14 mouse cellular contexts compared by ENCODE assay signal in the genomic region with DNA sequence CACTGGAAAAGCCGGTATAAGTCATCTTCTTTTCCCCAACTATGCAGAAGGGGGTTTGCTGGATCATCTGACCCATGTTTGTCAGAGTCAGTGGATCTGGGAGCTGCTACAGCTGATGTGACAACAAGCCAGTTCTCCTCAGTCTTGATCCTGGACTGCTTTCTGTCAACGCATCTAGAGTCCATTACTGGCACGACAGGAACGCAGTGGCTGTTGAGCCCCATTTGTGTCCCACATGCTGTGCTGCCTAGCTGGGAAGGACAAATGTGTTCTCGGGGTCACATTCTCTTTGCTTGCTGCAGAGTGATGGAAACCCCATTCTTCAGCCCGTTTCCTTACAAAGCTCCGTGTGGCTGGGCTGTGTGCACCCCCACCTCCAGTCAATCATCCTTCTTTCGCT. TPM values are rescaled to one million over a fixed set of nuclear protein-coding genes. Genes with fewer than 3 reads are reported as not detected.
DNase-seq lines count a peak whose midpoint lies in the region; ATAC-seq lines count a peak whose summit lies in the region.
"Had no signal": no experiment of that assay in that cellular context is flagged by ENCODE, and none has a peak within 500 bp of the region (broad histone marks: within the 10 kb centered on the region; RNA-seq: fewer than 3 reads in every experiment).

No protein-coding gene starts in this region.

- peaks cover 6% of the 10 kb centered on the region; the same call in 1 of the 2 replicates for H3K9me3 ChIP-seq in hindbrain, embryonic 10.5 days
- H3K9me3 ChIP-seq in hindbrain, embryonic 12.5 days (replicated peaks) = no peaks in the 10 kb centered on the region; the same call in 1 of the 2 replicates
- 0 out of 2 replicates have a peak, but pooled peaks cover 6% of the 10 kb centered on the region for H3K9me3 ChIP-seq in embryonic facial prominence, embryonic 15.5 days (replicated peaks)
- H3K9me3 ChIP-seq in intestine, embryonic 15.5 days = no peaks in the 10 kb centered on the region
- H3K9me3 ChIP-seq: neural tube, embryonic 13.5 days had no signal

- H3K9ac ChIP-seq in hindbrain, embryonic 12.5 days = no peak overlapping the region
- H3K9ac ChIP-seq in embryonic facial prominence, embryonic 15.5 days = no peak overlapping the region
- no peak overlapping the region for H3K9ac ChIP-seq in intestine, embryonic 15.5 days
- H3K9ac ChIP-seq: neural tube, embryonic 13.5 days had no signal

- no peak for DNase-seq in hindbrain, embryonic 10.5 days (ENCODE audit: low spot score)
- DNase-seq in kidney, postnatal 14 days = no peak
- DNase-seq in c-Kit-positive CD71-positive TER-119-positive erythroid progenitor cells, embryonic 14.5 days (ENCODE audit: low spot score) = no peak
- no peak for DNase-seq in left cerebral cortex, postnatal 25 days (ENCODE audit: low spot score in 2 of 2)
- DNase-seq: spleen, adult 18-20 months had no signal

- H3K27ac ChIP-seq in hindbrain, embryonic 10.5 days = peak overlapping the region; percentile 3; the same call in 1 of the 2 replicates
- H3K27ac ChIP-seq in hindbrain, embryonic 12.5 days = no peak overlapping the region
- H3K27ac ChIP-seq in brown adipose tissue, adult 24 weeks (replicated peaks; ENCODE audit: low read depth, low read length) = no peak overlapping the region
- peak overlapping the region; percentile 48; the same call in 1 of the 2 replicates for H3K27ac ChIP-seq in embryonic facial prominence, embryonic 15.5 days (replicated peaks)
- H3K27ac ChIP-seq in intestine, embryonic 15.5 days = peak overlapping the region; percentile 22; the same call in 1 of the 2 replicates
- H3K27ac ChIP-seq: macrophage; neural tube, embryonic 13.5 days had no signal

- intact Hi-C loops in left cerebral cortex, postnatal 25 days (cut with DNase I) = no loop called here

- WGBS in hindbrain, embryonic 10.5 days = 65% methylated on average over 8 of the region's 8 CpGs
- WGBS in hindbrain, embryonic 12.5 days = 63% methylated on average over 8 of the region's 8 CpGs
- 49% methylated on average over 8 of the region's 8 CpGs for WGBS in embryonic facial prominence, embryonic 15.5 days
- WGBS in intestine, embryonic 15.5 days = 72% methylated on average over 8 of the region's 8 CpGs

- no peaks in the 10 kb centered on the region for H3K27me3 ChIP-seq in hindbrain, embryonic 10.5 days (ENCODE audit: insufficient read depth, poor library complexity, severe bottlenecking)
- no peaks in the 10 kb centered on the region for H3K27me3 ChIP-seq in hindbrain, embryonic 12.5 days
- H3K27me3 ChIP-seq in embryonic facial prominence, embryonic 15.5 days = no peaks in the 10 kb centered on the region
- H3K27me3 ChIP-seq in intestine, embryonic 15.5 days (replicated peaks) = no peaks in the 10 kb centered on the region
- H3K27me3 ChIP-seq: neural tube, embryonic 13.5 days had no signal

- ATAC-seq in hindbrain, embryonic 12.5 days (ENCODE audit: low FRiP score) = no peak
- ATAC-seq in embryonic facial prominence, embryonic 15.5 days (ENCODE audit: insufficient number of reproducible peaks, low FRiP score, low TSS enrichment, low read depth) = no peak
- ATAC-seq in intestine, embryonic 15.5 days = no peak
- ATAC-seq: activated CD4-positive, CD25-positive, alpha-beta regulatory T cell, adult 4 months; midbrain, embryonic 16.5 days had no signal

- no peak overlapping the region for H3K4me2 ChIP-seq in hindbrain, embryonic 12.5 days (replicated peaks)
- peak overlapping the region; percentile 2; the same call in 1 of the 2 replicates for H3K4me2 ChIP-seq in embryonic facial prominence, embryonic 15.5 days (replicated peaks)
- H3K4me2 ChIP-seq in intestine, embryonic 15.5 days (replicated peaks) = no peak overlapping the region
- H3K4me2 ChIP-seq: neural tube, embryonic 13.5 days had no signal

- peaks cover 23% of the 10 kb centered on the region for H3K4me1 ChIP-seq in hindbrain, embryonic 10.5 days (replicated peaks)
- peaks cover 6% of the 10 kb centered on the region for H3K4me1 ChIP-seq in hindbrain, embryonic 12.5 days
- H3K4me1 ChIP-seq in brown adipose tissue, adult 24 weeks (ENCODE audit: control insufficient read depth, insufficient read depth, insufficient read length, low read length) = no peaks in the 10 kb centered on the region
- peaks cover 28% of the 10 kb centered on the region for H3K4me1 ChIP-seq in embryonic facial prominence, embryonic 15.5 days
- peaks cover 11% of the 10 kb centered on the region for H3K4me1 ChIP-seq in intestine, embryonic 15.5 days (replicated peaks)

- no peak overlapping the region for H3K4me3 ChIP-seq in hindbrain, embryonic 10.5 days
- no peak overlapping the region for H3K4me3 ChIP-seq in hindbrain, embryonic 12.5 days
- H3K4me3 ChIP-seq in brown adipose tissue, adult 24 weeks (ENCODE audit: insufficient read depth, low read depth, low read length) = peak overlapping the region; percentile 4
- H3K4me3 ChIP-seq in embryonic facial prominence, embryonic 15.5 days (replicated peaks) = no peak overlapping the region
- H3K4me3 ChIP-seq in intestine, embryonic 15.5 days (replicated peaks) = no peak overlapping the region
- H3K4me3 ChIP-seq: neural tube, embryonic 13.5 days had no signal

- 0 out of 2 replicates have a peak, but pooled peaks cover 4% of the 10 kb centered on the region for H3K36me3 ChIP-seq in hindbrain, embryonic 10.5 days
- H3K36me3 ChIP-seq in hindbrain, embryonic 12.5 days = no peaks in the 10 kb centered on the region
- H3K36me3 ChIP-seq in embryonic facial prominence, embryonic 15.5 days = 0 out of 2 replicates have a peak, but pooled peaks cover 8% of the 10 kb centered on the region
- no peaks in the 10 kb centered on the region for H3K36me3 ChIP-seq in intestine, embryonic 15.5 days
- H3K36me3 ChIP-seq: neural tube, embryonic 13.5 days had no signal

RNA-seq across cellular contexts. Expression of gene Sema5a, which starts 12.7 kb away (rescaled TPM):
- 4.6 and 5.0 TPM in 2 replicates for polyA plus RNA-seq in hindbrain, embryonic 10.5 days (2016; fragmentation: Nextera tagmentation; extraction: Ambion mirVana)
- 11.2 and 11.6 TPM in 2 replicates for polyA plus RNA-seq in hindbrain, embryonic 12.5 days (2016; fragmentation: Nextera tagmentation; extraction: Ambion mirVana)
- polyA plus RNA-seq in brown adipose tissue, adult 24 weeks (2012; ENCODE audit: insufficient read depth, insufficient read length, missing spikeins) = 1.3 and 1.7 TPM in 2 replicates
- polyA plus RNA-seq in embryonic facial prominence, embryonic 15.5 days (2015; fragmentation: Nextera tagmentation; extraction: Ambion mirVana) = 28.6 and 30.8 TPM in 2 replicates
- 15.8 and 16.0 TPM in 2 replicates for polyA plus RNA-seq in intestine, embryonic 15.5 days (2015; fragmentation: Nextera tagmentation; extraction: Ambion mirVana)
- total RNA-seq in left cerebral cortex, postnatal 25 days (2021) = 10 to 100 TPM; 22.7 to 28.7 TPM
- total RNA-seq: hematopoietic stem cell, adult 5-6 weeks had no signal
- polyA plus RNA-seq: activated CD4-positive, CD25-positive, alpha-beta regulatory T cell, adult 4 months; macrophage had no signal

Comparison
In these comparisons a context has a peak if more than half of its experiments do, and no peak if none do; other contexts are left out.
1. H3K27ac ChIP-seq: peak in hindbrain, embryonic 10.5 days (single experiment), embryonic facial prominence, embryonic 15.5 days (single experiment) and intestine, embryonic 15.5 days (single experiment); none in hindbrain, embryonic 12.5 days (single experiment) and brown adipose tissue, adult 24 weeks (single experiment).